Mouse (Mus musculus): Measurements from ENCODE around the gene Olfr645.

The Olfr645 gene

GRCm38 (mm10) chr7:104085365-104085764, at the start of gene Olfr645:
Gene Olfr645 (minus strand): TSS chr7:104085465.
- no peak for DNase-seq (ENCODE audit: low spot score)

- no peak for DNase-seq (ENCODE audit: low spot score)
These were observed 44.5 kb upstream of the Olfr645 start, which contains the start of gene Ubqln5 for GRCm38 (mm10) chr7:104129726-104130125. Gene Ubqln5 (minus strand): TSS chr7:104129826.

GRCm38 (mm10) chr7:104104757-104104972, 19.4 kb upstream of the Olfr645 start, which contains the start of gene Olfr646:
Gene Olfr646 (plus strand): TSS chr7:104104873.
- DNase-seq (ENCODE audit: low spot score) = no peak

GRCm38 (mm10) chr7:104103913-104104756, 18.9 kb upstream of the Olfr645 start:
- DNase-seq (ENCODE audit: low spot score) = no peak

GRCm38 (mm10) chr7:104071769-104072168, 13.5 kb downstream of the Olfr645 start, which contains the start of gene Olfr644:
Gene Olfr644 (minus strand): TSS chr7:104071869.
- no peak for DNase-seq (ENCODE audit: low spot score)

GRCm38 (mm10) chr7:104061345-104061744, 23.9 kb downstream of the Olfr645 start, which contains the start of gene 4930516K23Rik:
Gene 4930516K23Rik (minus strand): TSS chr7:104061445.
- DNase-seq (ENCODE audit: low spot score) = no peak

GRCm38 (mm10) chr7:104059215-104059614, 26.1 kb downstream of the Olfr645 start:
- DNase-seq (ENCODE audit: low spot score) = no peak

- no peak for DNase-seq (ENCODE audit: low spot score)
These were observed 32.7 kb downstream of the Olfr645 start, which contains the start of gene Olfr642 for GRCm38 (mm10) chr7:104052566-104052965. Gene Olfr642 (minus strand): TSS chr7:104052666.

GRCm38 (mm10) chr7:104050745-104051144, 34.5 kb downstream of the Olfr645 start:
- DNase-seq (ENCODE audit: low spot score) = no peak

GRCm38 (mm10) chr7:104035145-104035544, 50.1 kb downstream of the Olfr645 start, which contains the start of gene Olfr641:
Gene Olfr641 (plus strand): TSS chr7:104035445.
- DNase-seq (ENCODE audit: low spot score) = no peak

All from urinary bladder, postnatal 10 days (tissue).